Mouse (Mus musculus): ENCODE results near the gene Tmeff2. TPM values are rescaled to one million over a fixed set of nuclear protein-coding genes. Genes with fewer than 3 reads are reported as not detected.

Gene Tmeff2
- polyA plus RNA-seq, 2 experiments from 2014 or later: not detected

DNA sequence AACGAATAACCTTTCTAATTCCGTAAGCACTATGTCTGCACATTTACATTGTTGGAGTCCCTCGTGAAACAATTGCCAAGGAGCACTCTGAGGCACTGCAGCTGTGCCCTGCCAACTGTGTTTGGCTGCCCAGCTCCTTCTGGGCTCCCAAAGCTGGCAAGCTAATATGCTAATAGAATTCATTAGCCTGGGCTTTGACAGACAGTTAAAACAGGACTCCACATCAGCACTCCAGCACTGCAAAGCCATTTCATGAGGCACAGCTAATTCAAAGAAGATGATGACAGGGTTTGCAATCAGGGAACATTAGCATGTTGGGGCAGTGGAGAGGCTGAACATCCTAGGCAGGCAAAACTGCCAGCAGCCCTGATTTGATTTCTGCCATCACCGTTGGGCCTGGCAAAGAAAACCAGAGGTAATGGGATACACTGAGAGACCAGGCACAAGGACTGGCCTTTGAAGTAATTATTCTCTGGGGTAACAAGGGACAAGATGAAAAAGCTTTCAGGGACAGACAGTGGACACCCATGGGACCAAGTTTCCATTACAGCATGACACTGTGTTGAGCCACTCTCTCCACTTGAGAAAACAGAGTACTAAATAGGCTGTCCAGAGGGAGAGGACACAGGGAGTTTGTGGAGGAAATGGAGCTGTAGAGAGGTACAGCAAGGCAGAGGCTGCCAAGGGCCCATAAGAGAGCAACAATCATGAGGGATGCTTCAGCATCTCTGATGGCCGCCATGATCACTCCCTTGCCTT, 316.0 kb downstream of the Tmeff2 start:
- ATAC-seq: no peak

DNA sequence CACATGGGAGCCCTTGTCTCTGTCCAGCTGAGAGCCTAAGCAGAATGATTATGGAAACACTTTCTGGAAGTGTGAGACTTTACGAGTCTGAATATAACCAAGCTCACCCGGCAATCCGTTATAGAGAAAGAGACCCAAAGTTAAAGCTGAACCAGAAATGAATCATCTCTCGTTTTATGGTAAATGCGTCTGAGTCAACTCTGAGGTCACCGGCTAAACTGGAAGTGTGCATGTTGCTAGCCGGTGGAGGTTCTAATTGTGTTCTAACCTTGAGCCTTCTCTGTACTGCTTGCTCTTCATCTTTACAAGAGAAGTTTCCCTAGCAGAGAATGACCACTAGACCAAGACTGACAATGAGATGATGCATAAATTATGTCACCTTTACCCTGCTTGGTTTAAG, 316.8 kb downstream of the Tmeff2 start:
- ATAC-seq: no peak

DNA sequence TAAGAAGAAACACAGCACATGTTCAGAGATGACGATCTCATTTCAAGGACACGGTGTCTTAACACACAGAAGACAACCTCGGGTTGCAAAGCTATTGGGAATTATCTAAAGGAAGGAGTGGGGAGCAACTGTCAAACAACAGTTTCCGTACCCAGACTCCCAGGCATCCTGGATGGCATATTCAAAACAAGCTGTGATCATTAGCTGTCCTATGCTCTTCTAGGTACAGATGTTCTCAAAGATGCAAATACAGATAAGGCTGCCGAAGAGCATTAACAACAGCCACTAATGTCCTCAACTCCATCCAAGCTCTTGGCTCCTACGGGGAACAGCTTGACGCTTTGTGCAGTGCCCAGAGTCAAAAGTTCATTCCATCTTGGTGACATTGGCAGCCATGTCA, 324.7 kb downstream of the Tmeff2 start:
- ATAC-seq: no peak
